ENCODE assay signal across 8 mouse cellular contexts in genomic region chr3:126998008-126998741, GRCm38 (mm10).
A peak's percentile ranks its signal among the peaks of the same experiment; 100 is the strongest.
DNase-seq lines count a peak whose midpoint lies in the region; ATAC-seq and TF ChIP-seq lines count a peak whose summit lies in the region.

No protein-coding gene starts in this region.

- ATAC-seq in frontal cortex, adult (ENCODE audit: low TSS enrichment), result peak; percentile 69
- peak; percentile 50 to 60 for ATAC-seq in hematopoietic stem cell, adult 5-6 weeks (replicated peaks in 1 of 2; ENCODE audit: insufficient read depth in 1 of 2, low FRiP score in 2 of 2, low TSS enrichment in 1 of 2, low read depth in 1 of 2, poor library complexity in 2 of 2, severe bottlenecking in 2 of 2)
- peak; percentile 68 for ATAC-seq in midbrain, postnatal 0 days (ENCODE audit: low FRiP score)
- ATAC-seq in erythroid progenitor cell, adult 5-6 weeks (replicated peaks; ENCODE audit: low FRiP score, poor library complexity, severe bottlenecking), result no peak

- WGBS in midbrain, postnatal 0 days, result 4% methylated on average over 12 of the region's 12 CpGs

- intact Hi-C loops in left cerebral cortex, postnatal 4 days (cut with DNase I), result no loop called here

- H3K4me1 ChIP-seq in midbrain, postnatal 0 days (ENCODE audit: insufficient read depth, low read length), result peaks cover 16% of the 10 kb centered on the region; the same call in 1 of the 2 replicates

- H3K27me3 ChIP-seq in midbrain, postnatal 0 days (ENCODE audit: insufficient read depth, low read length), result no peaks in the 10 kb centered on the region

- H3K9ac ChIP-seq in midbrain, postnatal 0 days (replicated peaks; ENCODE audit: low read length, poor library complexity, severe bottlenecking), result no peak overlapping the region; the same call in 1 of the 2 replicates

- H3K9me3 ChIP-seq in midbrain, postnatal 0 days (ENCODE audit: low read length), result no peaks in the 10 kb centered on the region

- H3K27ac ChIP-seq in midbrain, postnatal 0 days (ENCODE audit: low read depth, low read length), result peak overlapping the region; percentile 72

- H3K4me3 ChIP-seq in midbrain, postnatal 0 days (ENCODE audit: low read depth, low read length), result peak overlapping the region; percentile 7; the same call in 1 of the 2 replicates

- no peak for TF ChIP-seq CTCF in midbrain, postnatal 0 days (IDR thresholded peaks at IDR 0.05)

- peaks cover 10% of the 10 kb centered on the region for H3K36me3 ChIP-seq in midbrain, postnatal 0 days (ENCODE audit: insufficient read depth, low read length)

- H3K4me2 ChIP-seq in midbrain, postnatal 0 days (ENCODE audit: low read depth, low read length, poor library complexity, severe bottlenecking), result peak overlapping the region; percentile 35

- peak; percentile 29 for DNase-seq in NIH3T3 (ENCODE audit: low read depth)
- peak; percentile 74 for DNase-seq in cerebellum, adult 8-10 months
- peak; percentile 40 for DNase-seq in left cerebral cortex, postnatal 4 days
- DNase-seq in midbrain, postnatal 0 days (ENCODE audit: low spot score), result peak; percentile 83
- no peak for DNase-seq in adipocyte (ENCODE audit: low spot score)
